Mouse (Mus musculus) myocyte (in vitro differentiated cells): ENCODE results near the gene Crybg1.

Experiments
- CEBPB ChIP-seq: IDR thresholded peaks from 2 replicates; pipeline ENCODE4 v1.6.1; 2011; ENCODE audit warnings: mild to moderate bottlenecking, moderate library complexity; ENCODE audit not compliant: poor library complexity, insufficient read depth, severe bottlenecking
- MYOD1 ChIP-seq, 3 experiments: IDR thresholded peaks; one replicate each; pipeline ENCODE4 v1.6.1; 2011; ENCODE audit warnings: control low read depth in 2 of 3, low read depth in 2 of 3, mild to moderate bottlenecking in 2 of 3, moderate library complexity in 1 of 3; ENCODE audit not compliant: insufficient read length in 2 of 3, control insufficient read depth in 1 of 3
- POLR2A ChIP-seq: IDR thresholded peaks from one replicate; pipeline ENCODE4 v1.6.1; 2011; ENCODE audit warnings: low read depth, mild to moderate bottlenecking, control low read depth, moderate library complexity; ENCODE audit not compliant: insufficient read length
- TCF3 ChIP-seq: IDR thresholded peaks from one replicate; pipeline ENCODE4 v1.6.1; 2011; ENCODE audit warnings: low read depth, control low read depth; ENCODE audit not compliant: insufficient read length

- TF ChIP-seq CEBPB (no peak), POLR2A (no peak), MYOD1 (IDR thresholded peaks at IDR 0.05; ENCODE audit: control insufficient read depth in 1 of 3, insufficient read length in 2 of 3, low read depth in 2 of 3) (no peak), TCF3 (no peak)
Measured at GRCm38 (mm10) chr10:44157489-44157888, 8.8 kb upstream of the Crybg1 start.
